17 mouse cellular contexts compared by ENCODE assay signal in genomic region chr17:68771046-68771750, GRCm38 (mm10). TPM values are rescaled to one million over a fixed set of nuclear protein-coding genes. Genes with fewer than 3 reads are reported as not detected.
DNase-seq lines count a peak whose midpoint lies in the region; ATAC-seq lines count a peak whose summit lies in the region.
"Had no signal": no experiment of that assay in that cellular context is flagged by ENCODE, and none has a peak within 500 bp of the region (broad histone marks: within the 10 kb centered on the region; RNA-seq: fewer than 3 reads in every experiment).

No protein-coding gene starts in this region.

- no peak overlapping the region for H3K4me3 ChIP-seq in hindbrain, embryonic 15.5 days
- no peak overlapping the region for H3K4me3 ChIP-seq in hindbrain, embryonic 13.5 days
- H3K4me3 ChIP-seq in midbrain, embryonic 16.5 days (ENCODE audit: low read depth, low read length) = no peak overlapping the region
- H3K4me3 ChIP-seq in midbrain, embryonic 14.5 days (replicated peaks; ENCODE audit: low read depth, low read length) = no peak overlapping the region
- H3K4me3 ChIP-seq: forebrain, embryonic 10.5 days; heart, embryonic 12.5 days; midbrain, embryonic 12.5 days had no signal

- H3K27ac ChIP-seq in hindbrain, embryonic 15.5 days (replicated peaks) = no peak overlapping the region
- H3K27ac ChIP-seq in hindbrain, embryonic 13.5 days = no peak overlapping the region
- no peak overlapping the region for H3K27ac ChIP-seq in midbrain, embryonic 16.5 days (ENCODE audit: low read length)
- H3K27ac ChIP-seq in midbrain, embryonic 14.5 days (replicated peaks; ENCODE audit: low read depth, low read length) = no peak overlapping the region
- H3K27ac ChIP-seq: forebrain, embryonic 10.5 days; liver, embryonic 14.5 days; midbrain, embryonic 12.5 days had no signal

- H3K9me3 ChIP-seq in hindbrain, embryonic 15.5 days = no peaks in the 10 kb centered on the region
- no peaks in the 10 kb centered on the region for H3K9me3 ChIP-seq in hindbrain, embryonic 13.5 days
- no peaks in the 10 kb centered on the region for H3K9me3 ChIP-seq in midbrain, embryonic 16.5 days (replicated peaks; ENCODE audit: control insufficient read depth, low read length, poor library complexity, severe bottlenecking)
- H3K9me3 ChIP-seq in midbrain, embryonic 14.5 days (ENCODE audit: control insufficient read depth, low read length) = no peaks in the 10 kb centered on the region
- H3K9me3 ChIP-seq: forebrain, embryonic 10.5 days; heart, embryonic 12.5 days; midbrain, embryonic 12.5 days had no signal

- no peak overlapping the region for H3K9ac ChIP-seq in hindbrain, embryonic 15.5 days
- H3K9ac ChIP-seq in hindbrain, embryonic 13.5 days = no peak overlapping the region
- no peak overlapping the region for H3K9ac ChIP-seq in midbrain, embryonic 16.5 days (ENCODE audit: low read depth, low read length)
- no peak overlapping the region for H3K9ac ChIP-seq in midbrain, embryonic 14.5 days (replicated peaks; ENCODE audit: low read length)
- H3K9ac ChIP-seq: heart, embryonic 12.5 days; liver, embryonic 14.5 days; midbrain, embryonic 12.5 days had no signal

- H3K4me1 ChIP-seq in hindbrain, embryonic 15.5 days (replicated peaks) = no peaks in the 10 kb centered on the region; the same call in 1 of the 2 replicates
- H3K4me1 ChIP-seq in hindbrain, embryonic 13.5 days (replicated peaks) = peaks cover 6% of the 10 kb centered on the region; the same call in 1 of the 2 replicates
- no peaks in the 10 kb centered on the region for H3K4me1 ChIP-seq in midbrain, embryonic 16.5 days (ENCODE audit: control insufficient read depth, insufficient read depth, low read length)
- H3K4me1 ChIP-seq in midbrain, embryonic 14.5 days (ENCODE audit: control insufficient read depth, insufficient read depth, low read length) = no peaks in the 10 kb centered on the region
- H3K4me1 ChIP-seq: forebrain, embryonic 10.5 days; heart, embryonic 12.5 days; midbrain, embryonic 12.5 days had no signal

- peak; percentile 40; the same call in 1 of the 2 replicates for ATAC-seq in hindbrain, embryonic 15.5 days (ENCODE audit: low FRiP score, low read depth)
- no peak for ATAC-seq in hindbrain, embryonic 13.5 days (ENCODE audit: low FRiP score)
- ATAC-seq in midbrain, embryonic 16.5 days = peak; percentile 45; the same call in 1 of the 2 replicates
- no peak for ATAC-seq in midbrain, embryonic 14.5 days (ENCODE audit: low FRiP score, low TSS enrichment)

- WGBS in hindbrain, embryonic 15.5 days = 49% methylated on average over 7 of the region's 7 CpGs
- 69% methylated on average over 7 of the region's 7 CpGs for WGBS in hindbrain, embryonic 13.5 days
- WGBS in midbrain, embryonic 16.5 days = 61% methylated on average over 7 of the region's 7 CpGs
- WGBS in midbrain, embryonic 14.5 days = 57% methylated on average over 7 of the region's 7 CpGs

- H3K36me3 ChIP-seq in hindbrain, embryonic 15.5 days = no peaks in the 10 kb centered on the region
- H3K36me3 ChIP-seq in hindbrain, embryonic 13.5 days = no peaks in the 10 kb centered on the region
- no peaks in the 10 kb centered on the region for H3K36me3 ChIP-seq in midbrain, embryonic 16.5 days (ENCODE audit: control insufficient read depth, insufficient read depth, low read length)
- no peaks in the 10 kb centered on the region for H3K36me3 ChIP-seq in midbrain, embryonic 14.5 days (ENCODE audit: control insufficient read depth, insufficient read depth, low read length)
- H3K36me3 ChIP-seq: forebrain, embryonic 10.5 days; heart, embryonic 12.5 days; midbrain, embryonic 12.5 days had no signal

- no peak for DNase-seq in midbrain, embryonic 14.5 days
- DNase-seq in cerebellum, adult 11-12 months = peak; percentile 30
- DNase-seq in cerebellum, postnatal 10 days = peak; percentile 60 to 70
- no peak for DNase-seq in ovary, postnatal 36 days (ENCODE audit: low spot score)
- DNase-seq in frontal cortex, postnatal 36 days (ENCODE audit: low spot score in 2 of 2) = no peak
- DNase-seq: adrenal gland, adult 2 months; heart, postnatal 14 days; kidney, adult 8-10 months; right cerebral cortex, postnatal 25 days; thymus, postnatal 4 days had no signal

- H3K4me2 ChIP-seq in hindbrain, embryonic 15.5 days = no peak overlapping the region
- H3K4me2 ChIP-seq in hindbrain, embryonic 13.5 days = no peak overlapping the region
- H3K4me2 ChIP-seq in midbrain, embryonic 16.5 days (ENCODE audit: low read length) = no peak overlapping the region
- no peak overlapping the region for H3K4me2 ChIP-seq in midbrain, embryonic 14.5 days (ENCODE audit: low read length)
- H3K4me2 ChIP-seq: heart, embryonic 12.5 days; midbrain, embryonic 12.5 days had no signal

- no peaks in the 10 kb centered on the region for H3K27me3 ChIP-seq in hindbrain, embryonic 15.5 days
- no peaks in the 10 kb centered on the region for H3K27me3 ChIP-seq in hindbrain, embryonic 13.5 days
- H3K27me3 ChIP-seq in midbrain, embryonic 16.5 days (ENCODE audit: control insufficient read depth, insufficient read depth, low read depth, low read length) = no peaks in the 10 kb centered on the region
- no peaks in the 10 kb centered on the region for H3K27me3 ChIP-seq in midbrain, embryonic 14.5 days (ENCODE audit: control insufficient read depth, insufficient read depth, low read length)
- H3K27me3 ChIP-seq: heart, embryonic 12.5 days; midbrain, embryonic 12.5 days had no signal

RNA-seq across cellular contexts. Expression of gene Tmem200c, which starts 55.2 kb away (rescaled TPM):
- 3.5 and 4.6 TPM in 2 replicates for polyA plus RNA-seq in hindbrain, embryonic 15.5 days (2015; fragmentation: Nextera tagmentation; extraction: Ambion mirVana)
- polyA plus RNA-seq in hindbrain, embryonic 13.5 days (2015; fragmentation: Nextera tagmentation; extraction: Ambion mirVana) = 1.9 and 2.3 TPM in 2 replicates
- 2.9 and 3.1 TPM in 2 replicates for polyA plus RNA-seq in midbrain, embryonic 16.5 days (2015; fragmentation: Nextera tagmentation; extraction: Ambion mirVana)
- polyA plus RNA-seq in midbrain, embryonic 14.5 days (2014; fragmentation: Nextera tagmentation; extraction: Ambion mirVana) = 4.0 and 4.2 TPM in 2 replicates
- polyA plus RNA-seq: liver, embryonic 14.5 days had no signal

Comparison
In these comparisons a context has a peak if more than half of its experiments do, and no peak if none do; other contexts are left out.
1. ATAC-seq: peak in hindbrain, embryonic 15.5 days (single experiment) and midbrain, embryonic 16.5 days (single experiment); none in hindbrain, embryonic 13.5 days (single experiment) and midbrain, embryonic 14.5 days (single experiment).
2. DNase-seq: peak in cerebellum, adult 11-12 months (single experiment) and cerebellum, postnatal 10 days (2 of 2); none in midbrain, embryonic 14.5 days (single experiment), ovary, postnatal 36 days (single experiment) and frontal cortex, postnatal 36 days (0 of 2).